Mouse (Mus musculus): ENCODE results near the gene Caln1. TPM values are rescaled to one million over a fixed set of nuclear protein-coding genes. Genes with fewer than 3 reads are reported as not detected.
A peak's percentile ranks its signal among the peaks of the same experiment; 100 is the strongest.
"Not testable (repeated sequence)": the region's sequence is repeated elsewhere in the genome, so short reads cannot be mapped to it uniquely, and the experiment has no call there.

The Caln1 gene
- polyA plus RNA-seq, 1 experiment = 6.9 TPM

DNA sequence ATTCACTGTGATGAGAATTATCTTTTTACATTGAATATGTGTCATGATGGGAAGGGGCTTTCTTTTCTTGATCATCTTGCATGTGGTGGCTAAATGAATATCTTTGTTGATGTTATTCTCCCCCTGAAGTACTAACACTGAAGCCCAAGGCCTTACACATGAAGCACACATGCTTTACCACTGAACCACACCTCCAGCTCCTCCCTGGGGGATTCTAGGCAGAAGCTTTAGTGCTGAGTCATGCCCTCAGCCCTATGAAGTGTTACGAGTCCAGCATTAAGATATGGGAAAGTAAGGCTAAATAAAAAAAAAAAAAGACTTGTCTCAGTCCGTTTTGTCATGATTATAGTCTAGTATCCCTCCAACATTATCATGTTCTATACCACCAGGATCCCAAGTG, 272.6 kb downstream of the Caln1 start:
- TF ChIP-seq POLR2A (IDR thresholded peaks at IDR 0.05; ENCODE audit: borderline replicate concordance, extremely low read depth, insufficient read depth, insufficient read length, poor library complexity, severe bottlenecking) = no peak
- TF ChIP-seq CTCF (IDR thresholded peaks at IDR 0.05; ENCODE audit: borderline replicate concordance, extremely low read depth, insufficient read depth, insufficient read length) = no peak
- DNase-seq (ENCODE audit: low read depth) = no peak

DNA sequence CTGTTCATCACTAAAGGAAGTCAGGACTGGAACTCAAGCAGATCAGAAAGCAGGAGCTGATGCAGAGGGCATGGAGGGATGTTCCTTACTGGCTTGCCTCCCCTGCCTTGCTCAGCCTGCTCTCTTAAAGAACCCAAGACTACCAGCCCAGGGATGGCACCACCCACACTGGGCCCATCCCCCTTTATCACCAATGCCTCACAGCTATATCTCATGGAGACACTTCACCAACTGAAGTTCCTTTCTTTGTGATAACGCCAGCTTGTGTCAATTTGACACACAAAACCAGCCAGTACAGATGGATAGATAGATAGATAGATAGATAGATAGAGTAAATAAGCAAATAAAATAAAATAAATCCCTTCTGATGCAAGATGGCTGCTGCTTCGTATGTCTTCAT, 276.9 kb downstream of the Caln1 start:
- not testable (repeated sequence) for DNase-seq (ENCODE audit: low read depth)

DNA sequence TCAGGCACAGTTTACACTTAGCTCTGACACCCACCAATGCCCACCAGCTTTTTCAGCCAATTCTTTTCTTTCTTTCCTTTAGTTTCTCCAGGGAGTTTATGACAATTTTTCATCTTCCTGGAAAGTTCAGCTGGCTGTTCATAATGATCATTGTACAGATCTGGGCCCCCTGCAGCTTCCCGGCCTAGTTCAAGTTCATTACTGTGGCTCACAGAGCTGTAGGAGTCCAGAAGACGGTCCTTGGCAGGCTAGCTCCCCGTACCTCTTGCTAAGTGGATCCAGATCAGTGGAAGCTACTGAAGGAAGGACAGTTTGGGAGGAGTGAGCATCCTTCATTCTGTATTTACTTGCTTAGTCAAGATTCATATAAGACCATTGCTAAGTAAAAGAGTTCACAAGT, 288.9 kb downstream of the Caln1 start:
- DNase-seq (ENCODE audit: low read depth) = no peak
- TF ChIP-seq POLR2A (IDR thresholded peaks at IDR 0.05; ENCODE audit: borderline replicate concordance, extremely low read depth, insufficient read depth, insufficient read length, poor library complexity, severe bottlenecking) (no peak), CTCF (IDR thresholded peaks at IDR 0.05; ENCODE audit: borderline replicate concordance, extremely low read depth, insufficient read depth, insufficient read length) (no peak)

DNA sequence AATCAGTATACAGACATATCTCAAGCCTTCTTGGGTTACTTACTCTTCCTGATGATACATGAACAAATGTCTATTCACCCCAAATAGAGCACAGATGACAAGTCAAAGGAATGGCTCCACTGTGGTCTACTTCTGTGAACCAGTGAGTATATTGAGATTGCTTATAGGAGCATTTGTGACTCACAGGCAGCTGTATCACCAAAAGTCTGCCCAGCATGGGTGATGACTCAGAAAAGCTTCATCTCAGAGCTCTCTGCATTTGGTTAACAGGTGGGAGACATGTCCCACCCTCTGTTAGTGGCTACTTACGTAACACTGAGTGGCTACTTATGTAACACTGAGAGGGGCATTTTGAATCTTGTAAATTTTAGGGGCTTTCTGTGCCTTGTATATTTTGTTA, 296.8 kb downstream of the Caln1 start:
- no peak for DNase-seq (ENCODE audit: low read depth)
- TF ChIP-seq POLR2A (IDR thresholded peaks at IDR 0.05; ENCODE audit: borderline replicate concordance, extremely low read depth, insufficient read depth, insufficient read length, poor library complexity, severe bottlenecking) = no peak

DNA sequence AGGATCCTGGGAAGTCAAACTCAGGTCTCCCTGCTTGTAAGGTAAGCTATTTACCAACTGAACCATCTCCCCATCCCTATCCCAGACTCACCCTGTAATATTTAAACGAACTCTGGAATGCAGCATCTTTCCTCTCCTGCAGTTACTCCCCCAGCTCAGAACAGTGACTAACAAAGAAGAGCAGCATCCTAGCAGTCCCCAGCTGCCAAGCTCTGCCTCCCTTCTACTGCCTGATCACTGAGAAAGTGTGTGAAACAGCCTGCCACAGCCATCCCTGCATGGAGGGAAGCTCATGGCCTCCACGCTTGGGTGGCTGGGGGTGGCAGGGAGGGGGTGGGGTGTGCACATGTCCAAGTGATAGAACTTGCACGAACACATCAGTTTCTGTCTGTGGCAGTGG, 303.3 kb downstream of the Caln1 start:
- TF ChIP-seq POLR2A (IDR thresholded peaks at IDR 0.05; ENCODE audit: borderline replicate concordance, extremely low read depth, insufficient read depth, insufficient read length, poor library complexity, severe bottlenecking) = no peak
- TF ChIP-seq CTCF (IDR thresholded peaks at IDR 0.05; ENCODE audit: borderline replicate concordance, extremely low read depth, insufficient read depth, insufficient read length) = no peak

DNA sequence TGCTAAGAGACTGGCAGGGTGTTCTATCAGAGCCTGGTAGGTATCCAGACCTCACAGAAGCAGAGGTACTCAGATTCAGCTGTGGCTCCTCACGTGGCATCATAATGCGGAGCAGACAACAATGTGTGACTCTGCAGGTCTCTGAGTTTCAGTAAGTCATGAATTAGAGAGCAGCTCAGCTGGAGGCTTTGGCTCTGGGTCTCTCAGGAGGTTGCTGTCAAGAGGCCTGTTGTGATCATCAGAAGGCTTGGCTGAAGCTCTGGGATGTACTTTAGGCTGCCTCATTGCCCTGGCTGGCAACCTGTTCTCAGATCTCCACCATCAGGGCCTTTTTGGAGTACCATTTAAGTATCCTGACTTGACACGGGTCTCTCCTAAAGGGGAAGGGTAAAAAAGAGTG, 303.8 kb downstream of the Caln1 start:
- DNase-seq (ENCODE audit: low read depth) = no peak
- no peak for TF ChIP-seq POLR2A (IDR thresholded peaks at IDR 0.05; ENCODE audit: borderline replicate concordance, extremely low read depth, insufficient read depth, insufficient read length, poor library complexity, severe bottlenecking)
- no peak for TF ChIP-seq CTCF (IDR thresholded peaks at IDR 0.05; ENCODE audit: borderline replicate concordance, extremely low read depth, insufficient read depth, insufficient read length)

More for the DNA sequence above, 303.3 kb downstream of the Caln1 start:
- DNase-seq (ENCODE audit: low read depth) = no peak

DNA sequence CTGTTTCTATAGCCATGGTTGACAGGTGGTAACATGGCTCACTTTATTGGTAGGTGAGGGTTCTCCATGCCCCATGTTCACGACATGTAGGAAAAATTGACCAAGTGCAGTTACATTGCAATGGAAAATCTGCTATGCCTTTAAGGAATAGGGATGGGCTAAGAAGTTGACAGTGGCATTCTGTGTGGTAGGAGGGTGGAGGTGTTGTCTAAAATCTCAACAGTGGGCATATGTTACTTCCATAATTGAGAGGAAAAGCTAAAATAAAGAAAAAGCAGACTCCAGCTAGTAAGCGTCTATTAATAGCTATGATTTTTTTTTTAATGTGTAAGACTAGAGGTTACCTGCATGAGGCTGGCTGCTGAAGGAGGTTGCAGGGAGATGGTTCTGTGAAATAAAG, 308.6 kb downstream of the Caln1 start:
- no peak for TF ChIP-seq CTCF (IDR thresholded peaks at IDR 0.05; ENCODE audit: borderline replicate concordance, extremely low read depth, insufficient read depth, insufficient read length)
- no peak for TF ChIP-seq POLR2A (IDR thresholded peaks at IDR 0.05; ENCODE audit: borderline replicate concordance, extremely low read depth, insufficient read depth, insufficient read length, poor library complexity, severe bottlenecking)
- DNase-seq (ENCODE audit: low read depth) = no peak

DNA sequence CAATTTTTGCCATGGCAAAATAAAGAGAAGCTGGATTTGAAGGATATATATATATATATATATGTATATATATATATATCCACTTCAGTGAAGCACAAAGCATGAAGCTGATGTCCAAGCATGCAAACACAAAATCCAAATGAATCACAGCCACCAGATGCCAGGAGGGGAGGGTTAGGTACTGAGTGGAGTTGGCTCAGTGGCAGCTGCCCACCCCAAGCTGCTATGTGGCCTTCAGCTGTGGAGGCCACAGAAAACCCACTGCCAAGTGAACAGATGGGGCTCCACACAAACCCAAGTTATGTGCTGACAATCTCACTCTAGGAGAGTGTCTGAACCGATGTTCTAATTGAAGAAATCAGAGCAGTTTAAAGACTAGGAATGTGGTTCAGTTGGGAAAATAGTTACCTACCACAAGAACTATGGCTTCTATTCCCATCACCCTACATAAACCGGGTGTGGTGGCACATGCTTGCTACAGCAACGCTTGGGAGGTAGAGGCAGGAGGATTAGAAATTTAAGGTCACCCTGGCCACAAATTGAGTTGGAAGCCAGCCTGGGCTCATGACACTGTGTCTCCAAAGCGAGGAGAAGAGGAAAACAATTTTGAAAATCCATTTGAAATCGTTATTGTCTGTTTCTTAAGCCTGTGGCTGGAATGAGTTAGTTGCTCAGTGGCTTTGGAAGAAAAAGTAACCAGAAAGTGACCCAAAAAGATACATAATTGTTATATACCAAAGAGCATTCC, 316.8 kb downstream of the Caln1 start:
- DNase-seq (ENCODE audit: low read depth) = peak; percentile 56

DNA sequence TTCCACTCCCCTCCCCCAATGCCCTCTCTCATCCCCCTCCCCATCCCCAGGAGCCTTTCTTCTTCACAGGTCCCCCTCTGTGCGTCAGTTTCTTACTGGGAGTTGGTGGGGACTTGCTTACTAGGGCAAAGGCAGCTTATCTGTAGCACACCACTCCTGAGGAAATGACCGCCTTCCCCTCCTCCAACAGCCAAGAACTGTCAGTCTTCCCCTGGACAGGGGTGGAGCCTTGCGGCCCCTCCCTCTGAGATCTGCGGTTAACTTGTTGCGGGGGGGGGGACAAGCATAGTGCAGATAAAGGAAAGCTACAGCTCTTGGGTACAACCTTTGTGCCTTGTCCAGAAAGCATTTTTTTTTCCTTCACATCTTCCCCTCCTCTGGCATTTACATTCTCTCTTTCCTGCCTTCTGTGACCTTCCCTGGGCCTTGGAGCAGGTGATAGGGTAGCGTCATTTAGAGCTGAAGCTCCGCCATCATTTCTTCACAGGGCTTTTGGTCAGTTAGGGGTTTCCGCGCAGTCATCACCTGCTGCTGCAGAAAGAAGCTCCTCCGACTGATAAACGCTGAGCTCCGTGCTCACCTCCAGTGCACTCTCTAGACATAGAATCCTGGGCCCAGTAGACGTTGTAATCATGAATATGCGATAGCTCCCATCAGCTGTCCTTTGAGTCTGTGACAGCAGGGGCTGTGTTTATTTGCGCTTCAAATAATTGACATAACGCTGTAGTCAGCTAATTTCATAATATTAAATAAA, 319.3 kb downstream of the Caln1 start:
- DNase-seq (ENCODE audit: low read depth) = no peak
- TF ChIP-seq CTCF (IDR thresholded peaks at IDR 0.05; ENCODE audit: borderline replicate concordance, extremely low read depth, insufficient read depth, insufficient read length) (no peak), POLR2A (IDR thresholded peaks at IDR 0.05; ENCODE audit: borderline replicate concordance, extremely low read depth, insufficient read depth, insufficient read length, poor library complexity, severe bottlenecking) (no peak)

More for the DNA sequence above, 316.8 kb downstream of the Caln1 start:
- no peak for TF ChIP-seq POLR2A (IDR thresholded peaks at IDR 0.05; ENCODE audit: borderline replicate concordance, extremely low read depth, insufficient read depth, insufficient read length, poor library complexity, severe bottlenecking)
- TF ChIP-seq CTCF (IDR thresholded peaks at IDR 0.05; ENCODE audit: borderline replicate concordance, extremely low read depth, insufficient read depth, insufficient read length) = no peak

- no peak for TF ChIP-seq CTCF (IDR thresholded peaks at IDR 0.05; ENCODE audit: borderline replicate concordance, extremely low read depth, insufficient read depth, insufficient read length)
- no peak for TF ChIP-seq POLR2A (IDR thresholded peaks at IDR 0.05; ENCODE audit: borderline replicate concordance, extremely low read depth, insufficient read depth, insufficient read length, poor library complexity, severe bottlenecking)
- peak; percentile 7 for DNase-seq (ENCODE audit: low read depth)
Observed at GRCm38 (mm10) chr5:130691349-130691748, 322.1 kb downstream of the Caln1 start.

DNA sequence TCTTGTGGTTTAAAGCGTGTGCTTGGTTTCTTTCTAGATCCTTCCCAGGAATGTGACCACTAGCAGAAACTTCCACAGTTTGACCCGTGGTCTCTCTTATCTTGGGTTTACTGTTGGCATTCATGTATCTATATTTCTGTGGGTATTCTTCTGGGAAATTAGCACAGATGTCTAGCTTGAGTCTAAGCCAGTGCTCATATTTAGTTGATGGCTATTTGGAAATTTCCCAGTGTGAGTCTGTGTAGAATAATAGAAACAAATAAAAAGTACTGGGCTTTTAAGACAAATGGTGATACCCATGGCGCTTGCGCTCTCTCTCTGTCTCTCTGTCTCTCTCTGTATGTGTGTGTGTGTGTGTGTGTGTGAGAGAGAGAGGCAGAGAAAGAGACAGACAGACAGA, 330.2 kb downstream of the Caln1 start:
- DNase-seq (ENCODE audit: low read depth) = no peak
- TF ChIP-seq CTCF (IDR thresholded peaks at IDR 0.05; ENCODE audit: borderline replicate concordance, extremely low read depth, insufficient read depth, insufficient read length) (no peak), POLR2A (IDR thresholded peaks at IDR 0.05; ENCODE audit: borderline replicate concordance, extremely low read depth, insufficient read depth, insufficient read length, poor library complexity, severe bottlenecking) (no peak)

DNA sequence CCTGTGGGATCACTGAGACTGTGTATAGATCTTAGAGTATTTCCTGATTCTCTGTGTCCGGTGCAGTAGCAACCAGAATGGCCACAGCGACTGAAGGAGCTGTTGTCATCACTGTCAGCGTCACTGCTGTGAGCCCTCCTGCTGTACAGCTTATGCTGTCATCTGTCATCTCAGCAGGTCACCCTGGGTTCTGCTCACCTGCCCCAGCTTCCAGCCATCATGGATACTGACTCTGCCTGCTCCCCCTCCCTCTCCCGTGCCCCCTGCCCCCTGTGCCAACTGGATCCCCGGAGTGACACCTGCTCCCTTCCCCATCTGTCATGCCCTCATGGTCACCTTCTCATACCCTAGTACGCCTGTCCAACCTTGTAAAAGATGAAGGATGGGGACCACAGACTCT, 332.5 kb downstream of the Caln1 start:
- peak; percentile 13 for DNase-seq (ENCODE audit: low read depth)
- no peak for TF ChIP-seq CTCF (IDR thresholded peaks at IDR 0.05; ENCODE audit: borderline replicate concordance, extremely low read depth, insufficient read depth, insufficient read length)
- no peak for TF ChIP-seq POLR2A (IDR thresholded peaks at IDR 0.05; ENCODE audit: borderline replicate concordance, extremely low read depth, insufficient read depth, insufficient read length, poor library complexity, severe bottlenecking)
